Mouse (Mus musculus) lung, embryonic 16.5 days (tissue): ENCODE results near the gene Trex1. TPM values are rescaled to one million over a fixed set of nuclear protein-coding genes. Genes with fewer than 3 reads are reported as not detected.

Source experiments
- ATAC-seq: fragments of 200-750 bp; cut with Nextera tagmentation; 2 replicates; pipeline ENCODE4 v1.8.0; 2017; ENCODE audit warnings: low read depth, mild to moderate bottlenecking, moderate library complexity
- H3K27ac ChIP-seq: fragments of 300-500 bp; sonication (generic); 2 replicates; pipeline ENCODE4 v1.5.1; 2014; ENCODE audit warnings: mild to moderate bottlenecking, control low read depth, low read length
- H3K27me3 ChIP-seq: fragments of 300-500 bp; sonication (generic); 2 replicates; pipeline ENCODE4 v1.6.1; 2014; ENCODE audit warnings: low read depth, low read length, mixed read lengths; ENCODE audit not compliant: control insufficient read depth, insufficient read depth
- H3K36me3 ChIP-seq: fragments of 300-500 bp; sonication (generic); 2 replicates; pipeline ENCODE4 v1.6.1; 2014; ENCODE audit warnings: low read length; ENCODE audit not compliant: control insufficient read depth, insufficient read depth
- H3K4me1 ChIP-seq: fragments of 300-500 bp; sonication (generic); replicated peaks from 2 replicates; pipeline ENCODE4 v1.6.1; 2014; ENCODE audit warnings: low read length, mixed read lengths; ENCODE audit not compliant: control insufficient read depth, insufficient read depth
- H3K4me2 ChIP-seq: fragments of 300-500 bp; sonication (generic); 2 replicates; pipeline ENCODE4 v1.6.1; 2014; ENCODE audit warnings: low read depth, low read length, control low read depth
- H3K4me3 ChIP-seq: fragments of 300-500 bp; sonication (generic); 2 replicates; pipeline ENCODE4 v1.5.1; 2014; ENCODE audit warnings: mild to moderate bottlenecking, low read length, control low read depth
- H3K9ac ChIP-seq: fragments of 300-500 bp; sonication (generic); 2 replicates; pipeline ENCODE4 v1.6.1; 2014; ENCODE audit warnings: low read length, control low read depth
- H3K9me3 ChIP-seq: fragments of 300-500 bp; sonication (generic); 2 replicates; pipeline ENCODE4 v1.6.1; 2016; ENCODE audit warnings: low read length; ENCODE audit not compliant: control insufficient read depth
- WGBS: fragments of 180-500 bp; shearing (Covaris S2); extraction: QIAGEN DNeasy Blood & Tissue Kit; methylation state at CpG from one replicate; pipeline ENCODE4 v1.1.7; 2014; 5-methylcytosine and 5-hydroxymethylcytosine counted together
- polyA plus RNA-seq: library from polyadenylated mRNA; unstranded; fragments of >200 nt; fragmentation: Nextera tagmentation; extraction: Ambion mirVana; gene quantifications from 2 replicates; pipeline ENCODE4 v1.2.1, GENCODE M21; 2015

Gene Trex1
- polyA plus RNA-seq, 1 experiment from 2014 or later = 12.1 TPM

DNA sequence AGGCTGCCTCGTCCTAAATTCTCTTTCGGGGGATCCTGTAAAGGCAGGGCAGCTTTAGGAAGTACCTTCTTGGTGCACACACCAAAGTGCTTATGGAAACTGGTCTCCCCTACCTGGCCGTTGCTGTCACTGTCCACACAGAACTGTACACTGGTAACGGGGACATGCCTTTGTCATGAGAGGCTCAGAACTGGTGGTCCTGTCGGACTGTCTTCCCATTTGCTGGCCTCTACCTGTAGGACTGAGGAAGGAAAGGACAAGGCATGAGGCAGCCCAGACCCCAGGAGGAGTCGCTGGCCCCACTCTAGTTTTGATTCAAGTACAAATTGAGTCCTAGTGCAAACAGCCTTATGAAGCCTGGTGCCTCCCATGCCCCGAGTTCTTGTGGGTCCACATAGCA, 28.5 kb downstream of the Trex1 start:
- H3K4me1 ChIP-seq = no peaks in the 10 kb centered on the region
- H3K9me3 ChIP-seq = no peaks in the 10 kb centered on the region
- 84% methylated on average over 7 of the region's 7 CpGs for WGBS
- H3K27me3 ChIP-seq = no peaks in the 10 kb centered on the region
- H3K4me3 ChIP-seq = no peak overlapping the region
- no peak overlapping the region for H3K27ac ChIP-seq
- H3K4me2 ChIP-seq = no peak overlapping the region
- H3K36me3 ChIP-seq = no peaks in the 10 kb centered on the region
- ATAC-seq = no peak
- H3K9ac ChIP-seq = no peak overlapping the region

DNA sequence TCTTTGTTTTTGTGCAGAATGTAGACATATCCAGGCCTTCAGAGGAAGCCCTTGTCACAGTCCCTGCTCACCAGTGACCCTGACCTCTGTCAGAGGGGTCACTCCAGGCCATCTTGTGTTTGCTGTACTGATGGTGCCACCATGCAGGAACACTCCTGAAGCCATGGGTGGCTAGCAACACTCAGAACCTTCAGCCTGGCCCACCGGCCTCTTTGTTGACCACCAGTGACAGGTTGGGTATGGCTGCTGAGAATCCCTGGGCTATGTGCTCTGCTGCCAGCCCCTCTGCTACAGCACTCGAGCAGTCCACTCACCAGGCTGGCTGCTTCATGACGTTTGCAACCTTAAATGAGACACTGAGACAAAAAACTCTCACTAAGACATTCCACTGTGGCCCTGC, 29.2 kb downstream of the Trex1 start:
- no peak for ATAC-seq
- H3K9me3 ChIP-seq = no peaks in the 10 kb centered on the region
- 64% methylated on average over 3 of the region's 3 CpGs for WGBS

DNA sequence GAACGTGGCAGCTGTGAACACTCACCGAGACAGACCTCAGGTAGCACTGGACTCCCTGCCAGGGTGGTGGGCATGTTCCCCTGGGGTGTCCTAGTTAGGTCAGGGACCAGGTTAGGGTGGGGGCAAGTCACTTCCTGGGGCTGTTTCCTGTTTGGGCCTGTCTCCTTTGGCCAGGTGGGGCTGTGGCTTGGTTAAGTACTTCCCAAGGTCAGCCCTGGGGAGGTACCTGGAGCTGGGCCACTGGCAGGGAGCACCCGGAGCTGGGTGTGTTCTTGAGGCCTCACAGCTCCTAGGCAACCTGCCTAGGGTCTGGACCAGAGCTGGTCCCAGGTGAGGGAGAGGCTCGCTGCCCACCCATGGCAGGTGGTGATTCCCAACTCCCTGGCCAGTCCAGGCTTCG, 30.6 kb downstream of the Trex1 start:
- Histone ChIP-seq H3K27ac (no peak overlapping the region), H3K9me3 (no peaks in the 10 kb centered on the region), H3K4me2 (no peak overlapping the region), H3K4me3 (no peak overlapping the region), H3K36me3 (no peaks in the 10 kb centered on the region), H3K4me1 (no peaks in the 10 kb centered on the region), H3K9ac (no peak overlapping the region), H3K27me3 (no peaks in the 10 kb centered on the region)
- no peak for ATAC-seq
- WGBS = 69% methylated on average over 5 of the region's 5 CpGs

More for the DNA sequence above, 29.2 kb downstream of the Trex1 start:
- no peaks in the 10 kb centered on the region for H3K36me3 ChIP-seq
- H3K4me1 ChIP-seq = no peaks in the 10 kb centered on the region
- no peaks in the 10 kb centered on the region for H3K27me3 ChIP-seq
- H3K27ac ChIP-seq = no peak overlapping the region
- H3K4me3 ChIP-seq = no peak overlapping the region
- H3K9ac ChIP-seq = no peak overlapping the region
- H3K4me2 ChIP-seq = no peak overlapping the region

DNA sequence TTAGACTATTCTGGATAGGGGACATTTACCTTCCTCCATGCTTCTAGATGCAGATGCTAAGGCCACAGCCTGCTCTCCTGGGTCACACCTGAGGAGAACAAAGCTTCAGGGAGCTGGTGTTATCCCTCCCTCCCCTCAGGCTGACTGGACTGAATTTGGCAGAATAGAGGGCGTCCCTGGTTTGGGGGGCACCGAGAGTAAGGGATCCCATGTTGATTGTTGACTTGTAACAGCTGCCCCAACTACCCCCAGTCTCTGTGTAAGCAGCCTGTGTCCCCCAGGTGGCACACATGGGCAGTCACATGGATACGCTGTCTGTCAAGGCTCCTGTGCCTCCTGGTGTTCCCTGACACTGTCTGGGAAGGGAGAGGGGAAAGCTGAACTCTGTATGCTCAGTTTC, 31.1 kb downstream of the Trex1 start:
- WGBS = 90% methylated on average over 3 of the region's 3 CpGs
- no peak for ATAC-seq
- H3K9ac ChIP-seq = no peak overlapping the region

DNA sequence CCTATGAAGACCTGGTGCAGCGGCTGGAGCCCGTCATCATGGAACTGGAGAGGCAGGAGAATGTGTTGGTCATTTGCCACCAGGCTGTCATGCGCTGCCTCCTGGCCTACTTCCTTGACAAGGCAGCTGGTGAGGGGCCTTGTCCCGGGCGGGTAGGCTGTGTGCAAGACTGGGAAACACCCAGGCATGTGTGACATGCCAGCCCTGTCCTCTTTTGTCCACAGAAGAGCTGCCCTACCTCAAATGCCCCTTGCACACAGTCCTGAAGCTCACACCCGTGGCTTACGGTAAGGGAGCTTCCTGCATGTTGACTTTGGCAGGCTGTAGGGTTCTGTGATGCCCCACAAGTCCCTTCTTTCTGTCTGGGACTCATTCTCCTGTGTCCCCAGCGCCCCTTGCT, 32.0 kb downstream of the Trex1 start:
- Histone ChIP-seq H3K4me3 (no peak overlapping the region), H3K4me2 (no peak overlapping the region), H3K9me3 (no peaks in the 10 kb centered on the region), H3K4me1 (no peaks in the 10 kb centered on the region), H3K27ac (no peak overlapping the region), H3K27me3 (no peaks in the 10 kb centered on the region), H3K9ac (no peak overlapping the region), H3K36me3 (no peaks in the 10 kb centered on the region)
- ATAC-seq = no peak
- WGBS = 76% methylated on average over 8 of the region's 8 CpGs

More for the DNA sequence above, 31.1 kb downstream of the Trex1 start:
- Histone ChIP-seq H3K4me1 (no peaks in the 10 kb centered on the region), H3K4me2 (no peak overlapping the region), H3K27ac (no peak overlapping the region), H3K9me3 (no peaks in the 10 kb centered on the region), H3K4me3 (no peak overlapping the region), H3K27me3 (no peaks in the 10 kb centered on the region), H3K36me3 (no peaks in the 10 kb centered on the region)

DNA sequence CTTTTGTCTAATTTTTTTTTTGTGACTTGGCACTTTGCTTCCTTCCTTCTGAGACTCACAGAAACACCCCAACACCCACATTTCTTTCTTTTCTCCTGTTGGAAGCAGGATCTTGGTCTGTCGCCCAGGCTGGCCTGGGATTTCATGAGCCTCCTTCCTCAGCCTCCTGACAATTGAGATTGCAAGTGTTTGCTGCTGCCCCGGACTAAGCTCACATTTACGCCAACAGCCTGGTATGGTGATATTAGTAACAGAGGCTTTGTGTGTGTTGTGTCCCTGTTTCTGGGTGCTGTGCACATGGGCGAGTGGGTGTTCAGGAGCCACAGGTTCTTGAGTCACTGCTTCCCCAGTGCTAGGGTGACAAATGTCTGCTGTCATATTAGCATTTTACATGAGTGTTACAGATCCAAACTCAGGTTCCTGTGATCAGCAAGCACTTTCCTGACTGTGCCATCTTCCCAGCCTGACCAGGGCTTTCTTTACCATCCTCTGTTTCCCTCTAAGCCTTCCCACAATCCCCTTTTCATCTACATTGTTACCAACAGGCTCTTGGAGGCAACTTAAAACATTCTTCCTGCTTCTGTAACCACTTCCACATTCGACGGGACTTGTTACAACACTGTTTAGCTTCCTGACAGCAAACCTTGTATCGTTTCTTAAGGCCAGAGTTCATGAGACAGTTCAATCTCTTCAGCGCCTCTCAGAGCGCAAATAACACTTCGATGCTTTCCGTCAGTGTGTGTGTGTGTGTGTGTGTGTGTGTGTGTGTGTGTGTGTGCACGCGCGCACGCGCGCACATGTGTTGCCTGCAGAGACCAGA, 36.5 kb downstream of the Trex1 start:
- ATAC-seq = no peak
- Histone ChIP-seq H3K9ac (no peak overlapping the region), H3K36me3 (no peaks in the 10 kb centered on the region), H3K27me3 (no peaks in the 10 kb centered on the region), H3K4me3 (no peak overlapping the region), H3K4me2 (no peak overlapping the region), H3K27ac (no peak overlapping the region), H3K9me3 (no peaks in the 10 kb centered on the region), H3K4me1 (no peaks in the 10 kb centered on the region)
- 81% methylated on average over 17 of the region's 17 CpGs for WGBS

DNA sequence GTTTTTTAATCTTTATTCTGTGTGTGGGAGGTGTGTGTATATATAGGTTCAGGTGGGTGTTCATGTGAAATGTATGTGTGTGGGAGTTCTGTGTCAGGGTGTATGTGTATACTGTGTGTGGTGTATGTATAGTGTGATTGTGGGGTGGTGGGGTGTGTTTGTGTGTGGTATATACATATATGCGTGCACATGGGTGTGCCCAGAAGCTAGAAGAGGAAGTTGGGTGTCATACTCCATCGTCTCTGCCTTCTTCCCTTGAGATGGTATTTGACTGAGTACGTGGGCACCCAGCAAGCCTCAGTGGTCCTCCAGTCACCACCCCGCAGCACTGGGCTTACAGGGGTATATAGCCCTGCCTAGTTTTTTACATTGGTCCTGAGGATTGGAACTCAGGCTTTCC, 38.1 kb downstream of the Trex1 start:
- no peak for ATAC-seq
- Histone ChIP-seq H3K4me1 (no peaks in the 10 kb centered on the region), H3K36me3 (no peaks in the 10 kb centered on the region), H3K27ac (no peak overlapping the region), H3K9ac (no peak overlapping the region), H3K9me3 (no peaks in the 10 kb centered on the region), H3K4me2 (no peak overlapping the region), H3K4me3 (no peak overlapping the region), H3K27me3 (no peaks in the 10 kb centered on the region)
- WGBS = 83% methylated on average over 4 of the region's 4 CpGs

DNA sequence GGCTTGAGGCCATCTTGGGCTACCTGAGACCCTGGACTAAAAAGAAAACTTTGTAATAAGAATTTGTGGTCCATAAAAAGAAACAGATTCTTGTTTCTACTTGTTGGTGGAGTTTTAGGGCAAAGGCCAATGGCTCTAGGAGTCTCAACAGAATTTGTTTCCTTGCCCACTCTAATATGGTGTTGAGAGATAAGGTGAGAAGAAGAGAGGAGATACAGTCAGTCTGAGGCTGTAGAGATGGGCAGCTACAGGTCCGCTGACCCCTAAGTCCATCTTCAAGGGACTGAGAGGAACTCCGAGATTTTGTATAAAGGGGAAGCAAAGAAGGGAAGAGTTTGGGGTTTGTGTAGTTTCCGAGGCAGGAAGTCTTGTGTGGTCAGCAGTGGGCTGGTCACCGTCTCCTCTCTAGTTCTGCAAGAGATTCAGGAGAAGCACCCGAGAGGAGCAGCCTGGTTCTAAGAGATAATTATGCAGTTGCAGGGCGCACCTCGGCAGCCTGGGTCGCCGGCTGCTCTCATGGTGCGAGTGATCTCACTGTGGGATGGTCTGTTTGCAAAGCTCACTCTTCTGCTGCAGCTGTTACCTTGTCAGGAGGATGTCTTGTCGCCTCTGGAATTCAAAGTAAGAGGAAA, 42.4 kb downstream of the Trex1 start:
- no peak overlapping the region for H3K27ac ChIP-seq
- no peaks in the 10 kb centered on the region for H3K9me3 ChIP-seq
- H3K4me1 ChIP-seq = no peaks in the 10 kb centered on the region
- no peaks in the 10 kb centered on the region for H3K27me3 ChIP-seq
- ATAC-seq = no peak
- no peak overlapping the region for H3K4me2 ChIP-seq
- 36% methylated on average over 11 of the region's 11 CpGs for WGBS
- no peak overlapping the region for H3K9ac ChIP-seq
- no peaks in the 10 kb centered on the region; the same call in 1 of the 2 replicates for H3K36me3 ChIP-seq
- H3K4me3 ChIP-seq = no peak overlapping the region

DNA sequence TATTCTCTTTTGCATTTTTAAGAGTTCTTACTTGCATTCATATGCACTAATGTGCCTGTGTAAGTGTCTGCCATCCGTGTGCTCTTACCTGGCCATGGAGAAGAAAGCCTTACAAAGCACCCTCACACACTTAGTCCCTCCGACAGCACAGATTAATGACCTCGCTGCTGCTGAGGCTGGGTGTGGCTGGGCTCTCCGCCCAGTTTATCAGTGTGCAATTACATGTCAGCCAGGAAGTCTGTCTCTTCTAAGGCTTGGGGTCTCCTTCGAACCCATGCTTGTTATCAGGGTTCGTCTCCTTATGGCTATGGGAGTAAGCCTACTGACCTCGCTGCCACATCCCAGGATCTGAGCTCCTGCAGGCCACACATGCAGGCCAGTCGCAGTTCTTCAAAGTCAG, 44.1 kb downstream of the Trex1 start:
- no peak for ATAC-seq

More for the DNA sequence above, 44.1 kb downstream of the Trex1 start:
- H3K27ac ChIP-seq = no peak overlapping the region
- 48% methylated on average over 8 of the region's 8 CpGs for WGBS
- H3K4me3 ChIP-seq = no peak overlapping the region
- no peaks in the 10 kb centered on the region; the same call in 1 of the 2 replicates for H3K36me3 ChIP-seq
- no peaks in the 10 kb centered on the region for H3K4me1 ChIP-seq
- no peak overlapping the region for H3K9ac ChIP-seq
- H3K27me3 ChIP-seq = no peaks in the 10 kb centered on the region
- no peaks in the 10 kb centered on the region for H3K9me3 ChIP-seq
- no peak overlapping the region for H3K4me2 ChIP-seq
